Mouse (Mus musculus) kidney, adult 2 months (tissue): ENCODE measurements around the gene Maml3. TPM values are rescaled to one million over a fixed set of nuclear protein-coding genes. Genes with fewer than 3 reads are reported as not detected.

Source experiments
- DNase-seq: peaks from one replicate; pipeline ENCODE4 v3.0.0; 2021
- H3K27ac ChIP-seq: fragments of 200-500 bp; 2 replicates; pipeline ENCODE4 v1.5.1; 2012; ENCODE audit warnings: low read depth, low read length, control low read depth, inconsistent platforms; ENCODE audit not compliant: insufficient read depth
- H3K27me3 ChIP-seq: fragments of 200-500 bp; replicated peaks from 2 replicates; pipeline ENCODE4 v1.6.1; 2012; ENCODE audit warnings: mild to moderate bottlenecking, moderate library complexity, low read length, inconsistent platforms; ENCODE audit not compliant: control insufficient read depth, insufficient read depth
- H3K36me3 ChIP-seq: fragments of 200-500 bp; 2 replicates; pipeline ENCODE4 v1.6.1; 2012; ENCODE audit warnings: mild to moderate bottlenecking, moderate library complexity, low read length, inconsistent platforms; ENCODE audit not compliant: control insufficient read depth, insufficient read depth
- H3K4me1 ChIP-seq: fragments of 200-500 bp; 2 replicates; pipeline ENCODE4 v1.6.1; 2011; ENCODE audit warnings: low read length; ENCODE audit not compliant: control insufficient read depth, insufficient read depth
- H3K4me3 ChIP-seq: fragments of 200-500 bp; 2 replicates; pipeline ENCODE4 v1.5.1; 2011; ENCODE audit warnings: mild to moderate bottlenecking, low read depth, low read length, control low read depth; ENCODE audit not compliant: insufficient read depth
- CTCF ChIP-seq: fragments of 200-500 bp; conservative IDR thresholded peaks from 2 replicates; pipeline ENCODE4 v1.5.1; 2011; ENCODE audit warnings: low read depth, mild to moderate bottlenecking, control low read depth, low read length, moderate library complexity, mixed read lengths; ENCODE audit not compliant: insufficient read depth, insufficient read length
- POLR2A ChIP-seq: fragments of 200-500 bp; IDR thresholded peaks from one replicate; pipeline ENCODE4 v1.6.1; 2011; ENCODE audit warnings: low read depth, low read length, control low read depth
- WGBS: fragments of 180-500 bp; shearing (Covaris S2); methylation state at CpG from one replicate; pipeline ENCODE4 v1.1.7; 2018; 5-methylcytosine and 5-hydroxymethylcytosine counted together
- polyA plus RNA-seq: library from polyadenylated mRNA; depleted of rRNA; stranded (reverse); fragments of >200 nt; gene quantifications from 2 replicates; pipeline ENCODE4 v1.2.3, GENCODE M21; 2012

Maml3 gene
- polyA plus RNA-seq, 1 experiment, result 3.6 TPM

DNA sequence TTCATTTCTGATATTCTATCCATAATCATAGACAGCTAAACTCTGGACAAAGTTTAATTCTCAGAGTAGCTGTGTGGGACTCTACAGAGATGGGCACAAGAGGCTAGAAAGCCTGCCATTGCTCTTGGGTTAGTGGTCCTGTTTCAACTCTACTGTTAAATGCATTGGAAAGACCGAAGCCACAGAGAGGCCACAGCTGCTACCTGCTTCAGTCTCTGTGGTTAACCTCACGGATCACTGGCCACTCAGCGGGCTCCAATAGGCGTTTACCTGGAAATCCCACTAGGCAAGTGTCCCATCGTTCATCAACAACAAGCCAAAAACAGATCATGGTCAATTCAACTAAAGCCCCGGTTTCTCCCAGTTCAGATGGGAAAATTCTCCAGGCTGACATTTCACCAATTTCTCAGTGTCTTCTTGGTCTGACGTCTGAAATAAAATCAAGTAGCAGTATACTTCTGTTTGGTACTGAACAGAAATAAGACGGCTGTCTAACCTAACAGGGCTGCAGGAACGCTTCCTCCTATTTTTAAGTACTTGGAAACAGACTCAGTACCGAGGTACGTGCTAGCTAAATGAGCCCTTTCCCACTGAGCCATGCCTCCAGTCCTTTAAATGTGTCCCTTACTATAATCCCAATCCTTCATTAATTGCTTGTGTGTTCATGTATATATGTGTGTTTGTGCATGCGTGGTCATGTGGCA, 339.5 kb downstream of the Maml3 start:
- no peak overlapping the region for H3K4me3 ChIP-seq
- H3K4me1 ChIP-seq, result no peaks in the 10 kb centered on the region
- H3K36me3 ChIP-seq, result no peaks in the 10 kb centered on the region
- no peak overlapping the region for H3K27ac ChIP-seq
- H3K27me3 ChIP-seq, result no peaks in the 10 kb centered on the region
- WGBS, result 58% methylated on average over 12 of the region's 12 CpGs
- DNase-seq, result no peak
- TF ChIP-seq CTCF, result no peak
- TF ChIP-seq POLR2A, result no peak

- Histone ChIP-seq H3K27me3 (no peaks in the 10 kb centered on the region), H3K27ac (no peak overlapping the region), H3K4me1 (no peaks in the 10 kb centered on the region), H3K4me3 (no peak overlapping the region), H3K36me3 (no peaks in the 10 kb centered on the region)
- 95% methylated on average over 3 of the region's 3 CpGs for WGBS
- no peak for DNase-seq
- TF ChIP-seq CTCF, result no peak
- no peak for TF ChIP-seq POLR2A
Measured at GRCm38 (mm10) chr3:51764175-51764574, 340.7 kb downstream of the Maml3 start.

DNA sequence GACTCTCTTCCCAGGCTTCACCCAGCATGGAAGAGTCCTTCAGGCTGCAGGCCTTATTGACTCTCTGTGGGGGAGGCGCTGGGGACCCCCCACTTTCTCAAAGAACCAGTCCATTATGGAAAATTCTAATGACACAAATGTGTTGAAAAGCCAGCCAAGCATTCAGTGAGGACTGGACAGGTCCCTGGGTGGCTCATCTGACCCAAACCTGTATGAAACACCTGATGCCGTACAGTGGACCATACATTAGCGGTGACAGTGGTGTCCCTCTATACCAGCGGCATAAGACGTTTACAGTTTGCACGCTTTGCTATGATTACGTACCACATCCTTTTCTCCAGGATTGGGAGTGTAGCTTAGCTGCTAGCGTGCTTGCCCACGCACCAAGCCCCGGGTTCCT, 342.0 kb downstream of the Maml3 start:
- no peaks in the 10 kb centered on the region for H3K4me1 ChIP-seq
- H3K36me3 ChIP-seq, result no peaks in the 10 kb centered on the region
- DNase-seq, result no peak
- H3K27me3 ChIP-seq, result no peaks in the 10 kb centered on the region
- no peak overlapping the region for H3K4me3 ChIP-seq
- TF ChIP-seq POLR2A (no peak), CTCF (no peak)
- WGBS, result 90% methylated on average over 10 of the region's 10 CpGs
- H3K27ac ChIP-seq, result no peak overlapping the region

GRCm38 (mm10) chr3:51759534-51759933, 345.3 kb downstream of the Maml3 start:
- no peak for DNase-seq
- H3K4me3 ChIP-seq, result no peak overlapping the region
- H3K27ac ChIP-seq, result no peak overlapping the region
- no peak for TF ChIP-seq CTCF
- no peak for TF ChIP-seq POLR2A
- H3K27me3 ChIP-seq, result no peaks in the 10 kb centered on the region
- 76% methylated on average over 3 of the region's 3 CpGs for WGBS
- H3K36me3 ChIP-seq, result no peaks in the 10 kb centered on the region
- no peaks in the 10 kb centered on the region for H3K4me1 ChIP-seq

GRCm38 (mm10) chr3:51757032-51757431, 347.8 kb downstream of the Maml3 start:
- Histone ChIP-seq H3K27me3 (no peaks in the 10 kb centered on the region), H3K27ac (no peak overlapping the region), H3K4me1 (no peaks in the 10 kb centered on the region), H3K4me3 (no peak overlapping the region), H3K36me3 (no peaks in the 10 kb centered on the region)
- TF ChIP-seq CTCF, result no peak
- no peak for TF ChIP-seq POLR2A
- WGBS, result 97% methylated on average over 5 of the region's 5 CpGs
- no peak for DNase-seq

DNA sequence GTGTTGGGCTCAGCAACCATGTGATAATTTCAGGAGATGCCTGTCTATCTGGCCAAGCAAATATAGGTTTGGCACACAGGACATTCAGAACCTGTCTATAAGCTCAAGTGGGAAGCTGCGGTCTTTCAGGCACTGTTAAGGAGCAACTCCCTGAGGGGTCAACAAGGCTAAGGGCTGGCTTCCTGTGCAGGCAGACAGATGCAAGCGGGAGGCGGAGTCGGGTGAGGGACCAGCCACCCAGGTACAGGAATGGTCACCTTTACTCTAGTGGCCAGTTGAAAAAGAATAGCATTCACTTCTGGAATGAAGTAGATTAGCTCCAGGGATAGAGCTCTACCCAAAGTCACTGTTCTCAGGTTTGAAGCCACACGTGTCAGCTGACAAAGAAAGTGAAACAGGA, 348.6 kb downstream of the Maml3 start:
- Histone ChIP-seq H3K4me3 (no peak overlapping the region), H3K36me3 (no peaks in the 10 kb centered on the region), H3K27me3 (no peaks in the 10 kb centered on the region), H3K4me1 (no peaks in the 10 kb centered on the region), H3K27ac (no peak overlapping the region)
- TF ChIP-seq POLR2A, result no peak
- no peak for TF ChIP-seq CTCF
- no peak for DNase-seq
- WGBS, result 77% methylated on average over 5 of the region's 5 CpGs

- H3K27me3 ChIP-seq, result no peaks in the 10 kb centered on the region
- peaks cover 12% of the 10 kb centered on the region for H3K4me1 ChIP-seq
- H3K4me3 ChIP-seq, result no peak overlapping the region
- no peak overlapping the region for H3K27ac ChIP-seq
- peak; percentile 36 for DNase-seq
- TF ChIP-seq CTCF (no peak), POLR2A (no peak)
- no peaks in the 10 kb centered on the region for H3K36me3 ChIP-seq
- WGBS, result 58% methylated on average over 5 of the region's 5 CpGs
Measured at GRCm38 (mm10) chr3:51753262-51753661, 351.6 kb downstream of the Maml3 start.

DNA sequence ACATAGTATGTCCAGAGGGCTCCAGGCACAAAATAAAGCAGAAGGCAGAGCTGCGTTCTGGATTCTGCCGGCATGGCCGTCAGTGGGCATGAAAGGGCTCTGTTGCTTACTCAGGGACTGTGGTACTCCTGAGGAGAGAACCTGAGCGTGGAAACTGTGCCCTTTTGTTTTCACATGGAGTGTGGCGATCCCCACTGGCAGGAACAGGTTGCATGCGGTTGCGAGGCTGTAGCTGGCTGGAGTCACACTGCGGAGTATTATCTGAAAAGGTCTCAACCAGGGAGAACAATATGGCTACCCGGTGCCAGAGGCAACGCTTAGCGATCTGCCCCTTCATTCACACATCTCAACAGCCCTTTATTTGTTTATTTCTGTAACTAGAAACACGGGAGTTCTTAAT, 353.4 kb downstream of the Maml3 start:
- peak; percentile 32 for DNase-seq
- TF ChIP-seq POLR2A (no peak), CTCF (no peak; the same call in 1 of the 2 replicates)
- 81% methylated on average over 12 of the region's 12 CpGs for WGBS
- no peaks in the 10 kb centered on the region for H3K27me3 ChIP-seq
- H3K4me1 ChIP-seq, result peaks cover 12% of the 10 kb centered on the region
- H3K36me3 ChIP-seq, result no peaks in the 10 kb centered on the region
- no peak overlapping the region for H3K27ac ChIP-seq
- H3K4me3 ChIP-seq, result no peak overlapping the region
